Comparison of ENCODE assay signal across 8 mouse cellular contexts in genomic region chr19:46044271-46044992, GRCm38 (mm10). TPM values are rescaled to one million over a fixed set of nuclear protein-coding genes. Genes with fewer than 3 reads are reported as not detected.
DNase-seq lines count a peak whose midpoint lies in the region; ATAC-seq lines count a peak whose summit lies in the region.

Pprc1 (plus strand) TSS chr19:46044886.

- peaks cover 68% of the 10 kb centered on the region for H3K4me1 ChIP-seq in liver, embryonic 12.5 days
- H3K4me1 ChIP-seq in neural tube, embryonic 15.5 days: peaks cover 64% of the 10 kb centered on the region

- peak within 1 kb of the TSS; percentile 95 for H3K27ac ChIP-seq in liver, embryonic 12.5 days
- H3K27ac ChIP-seq in neural tube, embryonic 15.5 days (replicated peaks): peak within 1 kb of the TSS; percentile 99

- peaks cover 13% of the 10 kb centered on the region for H3K27me3 ChIP-seq in liver, embryonic 12.5 days (replicated peaks)
- H3K27me3 ChIP-seq in neural tube, embryonic 15.5 days (replicated peaks): no peaks in the 10 kb centered on the region

- H3K4me2 ChIP-seq in liver, embryonic 12.5 days: peak within 1 kb of the TSS; percentile 99
- peak within 1 kb of the TSS; percentile 92 for H3K4me2 ChIP-seq in neural tube, embryonic 15.5 days

- no peaks in the 10 kb centered on the region for H3K9me3 ChIP-seq in liver, embryonic 12.5 days (replicated peaks)
- no peaks in the 10 kb centered on the region for H3K9me3 ChIP-seq in neural tube, embryonic 15.5 days (replicated peaks)

- H3K36me3 ChIP-seq in liver, embryonic 12.5 days: no peaks in the 10 kb centered on the region
- H3K36me3 ChIP-seq in neural tube, embryonic 15.5 days: no peaks in the 10 kb centered on the region

- peak; percentile 80 for DNase-seq in A20 (ENCODE audit: low read depth, low spot score)
- DNase-seq in Muller cell, postnatal 12 days (ENCODE audit: inconsistent ontology term): peak; percentile 83
- DNase-seq in embryo, embryonic 11 days: peak; percentile 79
- DNase-seq in heart, adult 11 months: peak; percentile 98
- DNase-seq in kidney, adult 11 months: peak; percentile 55

- WGBS in liver, embryonic 12.5 days (ENCODE audit: insufficient replicate concordance): 0% methylated on average over 30 of the region's 34 CpGs
- WGBS in neural tube, embryonic 15.5 days: under 1% methylated on average over 34 of the region's 34 CpGs

- ATAC-seq in liver, embryonic 12.5 days: no peak
- ATAC-seq in neural tube, embryonic 15.5 days (ENCODE audit: low FRiP score): peak; percentile 33
- no peak for ATAC-seq in frontal cortex, adult (ENCODE audit: low TSS enrichment)

- H3K9ac ChIP-seq in liver, embryonic 12.5 days: peak within 1 kb of the TSS; percentile 95
- peak within 1 kb of the TSS; percentile 96 for H3K9ac ChIP-seq in neural tube, embryonic 15.5 days (replicated peaks)

- H3K4me3 ChIP-seq in liver, embryonic 12.5 days: peak within 1 kb of the TSS; percentile 89
- peak within 1 kb of the TSS; percentile 97 for H3K4me3 ChIP-seq in neural tube, embryonic 15.5 days (replicated peaks)

RNA-seq across cellular contexts. Expression of gene Pprc1, which starts in this region (rescaled TPM):
- 34.8 and 36.0 TPM in 2 replicates for polyA plus RNA-seq in liver, embryonic 12.5 days (2016; fragmentation: Nextera tagmentation; extraction: Ambion mirVana)
- polyA plus RNA-seq in neural tube, embryonic 15.5 days (2015; fragmentation: Nextera tagmentation; extraction: Ambion mirVana): 16.1 and 24.0 TPM in 2 replicates
